Mouse (Mus musculus) ovary, postnatal 10 days (tissue): ENCODE measurements around the gene Wwp2.
"Not testable (repeated sequence)": the region's sequence is repeated elsewhere in the genome, so short reads cannot be mapped to it uniquely, and the experiment has no call there.

ENCODE experiments used
- DNase-seq: peaks from one replicate; pipeline ENCODE4 v3.0.0; 2022; ENCODE audit warnings: low spot score

Wwp2 gene

GRCm38 (mm10) chr8:107476786-107477185 lies 40.6 kb downstream of the Wwp2 start:
- DNase-seq = not testable (repeated sequence)

- DNase-seq = no peak
Observed at GRCm38 (mm10) chr8:107478728-107479127, 42.6 kb downstream of the Wwp2 start.

- no peak for DNase-seq
Observed at GRCm38 (mm10) chr8:107480436-107480835, 44.3 kb downstream of the Wwp2 start.

GRCm38 (mm10) chr8:107483250-107483649 lies 47.1 kb downstream of the Wwp2 start:
- no peak for DNase-seq

GRCm38 (mm10) chr8:107484956-107485355 lies 48.8 kb downstream of the Wwp2 start:
- no peak for DNase-seq

- DNase-seq = no peak
Observed at GRCm38 (mm10) chr8:107488551-107488950, 52.4 kb downstream of the Wwp2 start.

- no peak for DNase-seq
Observed at GRCm38 (mm10) chr8:107489086-107489485, 52.9 kb downstream of the Wwp2 start.

- no peak for DNase-seq
Observed at GRCm38 (mm10) chr8:107489921-107490320, 53.8 kb downstream of the Wwp2 start.

GRCm38 (mm10) chr8:107490649-107491048 lies 54.5 kb downstream of the Wwp2 start:
- no peak for DNase-seq

- no peak for DNase-seq
Observed at GRCm38 (mm10) chr8:107491212-107491611, 55.0 kb downstream of the Wwp2 start.

- DNase-seq = no peak
Observed at GRCm38 (mm10) chr8:107491831-107492230, 55.7 kb downstream of the Wwp2 start.

- no peak for DNase-seq
Observed at GRCm38 (mm10) chr8:107492802-107493201, 56.6 kb downstream of the Wwp2 start.

GRCm38 (mm10) chr8:107495425-107495824 lies 59.3 kb downstream of the Wwp2 start:
- no peak for DNase-seq

GRCm38 (mm10) chr8:107497708-107498107 lies 61.5 kb downstream of the Wwp2 start:
- DNase-seq = no peak

GRCm38 (mm10) chr8:107498390-107498789 lies 62.2 kb downstream of the Wwp2 start:
- no peak for DNase-seq

GRCm38 (mm10) chr8:107498806-107499205 lies 62.6 kb downstream of the Wwp2 start:
- DNase-seq = no peak

GRCm38 (mm10) chr8:107499519-107499918 lies 63.4 kb downstream of the Wwp2 start:
- no peak for DNase-seq

GRCm38 (mm10) chr8:107502407-107502806 lies 66.2 kb downstream of the Wwp2 start:
- DNase-seq = no peak

GRCm38 (mm10) chr8:107502922-107503321 lies 66.8 kb downstream of the Wwp2 start:
- no peak for DNase-seq

GRCm38 (mm10) chr8:107503354-107503753 lies 67.2 kb downstream of the Wwp2 start:
- DNase-seq = no peak

- no peak for DNase-seq
Observed at GRCm38 (mm10) chr8:107504239-107504985, 68.2 kb downstream of the Wwp2 start.

- no peak for DNase-seq
Observed at GRCm38 (mm10) chr8:107505271-107505670, 69.1 kb downstream of the Wwp2 start.

- no peak for DNase-seq
Observed at GRCm38 (mm10) chr8:107507019-107507418, 70.9 kb downstream of the Wwp2 start.

GRCm38 (mm10) chr8:107510204-107510603 lies 74.0 kb downstream of the Wwp2 start:
- no peak for DNase-seq
